Mouse (Mus musculus): ENCODE results near the gene Urb2.
A peak's percentile ranks its signal among the peaks of the same experiment; 100 is the strongest.
"Not testable (repeated sequence)": the region's sequence is repeated elsewhere in the genome, so short reads cannot be mapped to it uniquely, and the experiment has no call there.

Urb2 gene

DNA sequence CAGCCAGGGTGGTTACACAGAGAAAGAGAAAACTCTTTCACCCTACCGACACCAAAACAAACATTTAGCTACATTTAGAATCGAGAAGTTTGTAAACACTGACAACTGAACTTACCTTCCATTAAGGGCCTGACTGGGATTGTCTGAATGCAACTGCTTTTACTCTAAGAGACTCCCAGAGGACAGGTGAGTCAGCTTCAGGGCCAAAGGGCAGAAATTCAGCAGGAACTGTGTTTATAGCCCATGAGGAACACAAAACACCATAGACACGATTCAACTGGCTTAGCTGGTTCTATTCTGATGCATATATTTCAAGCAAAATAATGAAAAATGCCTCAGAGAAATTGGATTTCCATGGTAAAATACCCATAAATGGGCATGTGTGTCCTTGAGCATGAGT, 6.6 kb upstream of the Urb2 start:
- no peak for DNase-seq (ENCODE audit: low spot score)

DNA sequence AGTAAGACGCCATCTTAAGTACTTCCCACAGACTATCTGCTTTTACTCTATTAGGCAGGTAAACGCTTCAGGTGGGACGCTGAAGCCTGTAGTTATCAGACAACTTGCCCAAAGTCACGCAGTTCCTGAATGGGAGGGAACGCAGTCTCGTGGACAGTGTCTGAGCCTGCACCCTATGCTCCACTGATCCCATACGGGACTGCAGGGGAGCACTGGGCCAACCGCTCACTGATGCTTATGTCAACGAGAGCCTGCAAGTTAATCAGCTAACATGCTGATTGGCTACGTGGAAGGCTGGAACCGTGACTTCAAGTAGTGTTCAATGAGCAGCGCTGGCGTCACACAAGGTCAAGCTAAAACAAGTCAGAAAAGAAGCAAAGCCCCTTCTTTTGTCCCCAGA, 1.5 kb upstream of the Urb2 start:
- no peak for DNase-seq (ENCODE audit: low spot score)

DNA sequence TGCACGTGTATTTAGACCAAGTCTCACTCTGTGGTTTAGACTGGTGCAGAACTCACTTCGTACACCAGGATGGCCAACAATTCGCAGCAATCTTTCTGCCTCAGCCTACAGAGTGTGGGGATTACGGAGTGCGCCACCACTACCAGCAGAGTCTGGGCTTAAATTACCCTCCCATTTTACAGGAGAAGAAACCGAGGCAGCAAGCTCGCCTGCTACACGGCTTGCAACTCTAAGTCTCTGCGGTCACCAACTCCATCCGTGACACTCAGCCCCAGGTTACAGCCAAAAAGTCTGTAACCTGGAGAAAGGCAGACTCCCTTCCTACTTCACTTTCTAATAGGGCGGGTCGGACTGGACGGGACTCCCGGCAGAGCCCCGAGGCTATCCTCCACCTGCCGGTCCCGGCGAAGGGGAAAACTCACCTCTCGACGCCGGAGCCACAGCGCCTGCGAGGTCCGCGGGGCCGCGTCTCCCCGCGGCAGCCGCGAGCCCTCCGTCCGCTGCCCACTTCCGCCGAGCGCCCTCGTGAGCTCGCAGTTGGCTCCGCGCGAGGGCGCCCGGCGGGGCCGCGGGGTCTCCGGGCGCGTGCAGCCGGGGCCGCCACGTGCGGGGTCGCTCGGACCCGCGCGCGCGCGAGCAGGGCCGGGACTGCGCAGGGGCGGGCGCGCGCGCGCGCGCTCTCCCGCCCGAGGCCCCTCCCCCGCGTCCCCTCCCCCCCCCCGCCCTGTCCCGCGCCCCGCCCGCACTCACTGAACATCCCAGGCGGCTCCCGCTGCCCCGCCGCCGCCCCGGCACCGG, 670 bp upstream of the Urb2 start:
- DNase-seq (ENCODE audit: low spot score), result peak; percentile 95

DNA sequence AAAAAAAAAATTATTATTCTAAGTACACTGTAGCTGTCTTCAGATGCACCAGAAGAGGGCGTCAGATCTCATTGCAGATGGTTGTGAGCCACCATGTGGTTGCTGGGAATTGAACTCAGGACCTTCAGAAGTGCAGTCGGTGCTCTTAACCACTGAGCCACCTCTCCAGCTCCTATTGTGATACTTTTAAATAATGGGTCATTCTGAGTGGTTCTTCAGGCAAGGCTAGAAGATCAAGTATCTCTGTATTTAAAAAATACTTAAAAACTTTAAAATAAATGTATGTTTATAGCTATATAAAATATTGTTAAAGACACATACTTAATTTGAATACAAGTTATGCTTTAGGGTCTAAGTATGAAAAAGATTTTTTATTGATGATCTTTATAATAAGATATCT, 5.0 kb downstream of the Urb2 start:
- not testable (repeated sequence) for DNase-seq (ENCODE audit: low spot score)

DNA sequence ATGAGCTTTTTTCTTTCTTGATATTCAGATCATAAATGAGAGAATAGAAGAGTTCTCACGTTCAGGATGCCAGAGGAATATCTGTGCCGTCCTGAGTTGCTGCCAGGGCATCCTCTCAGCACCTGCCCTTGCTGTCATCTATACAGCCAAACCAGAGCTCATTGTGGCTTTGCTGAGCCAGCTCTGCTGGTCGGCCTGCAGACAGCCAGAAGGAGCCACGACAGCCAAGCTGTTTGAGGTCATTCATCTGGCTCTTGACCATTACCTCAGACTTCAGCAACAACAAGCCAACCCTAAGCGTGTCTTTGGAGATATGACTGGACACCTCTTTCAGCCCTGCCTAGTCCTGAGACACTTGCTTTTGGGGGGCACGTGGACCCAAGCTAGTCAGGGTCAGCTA, 6.5 kb downstream of the Urb2 start:
- DNase-seq (ENCODE audit: low spot score), result no peak

- peak; percentile 26 for DNase-seq (ENCODE audit: low spot score)
Measured at GRCm38 (mm10) chr8:124033400-124033799, 12.1 kb downstream of the Urb2 start.

DNA sequence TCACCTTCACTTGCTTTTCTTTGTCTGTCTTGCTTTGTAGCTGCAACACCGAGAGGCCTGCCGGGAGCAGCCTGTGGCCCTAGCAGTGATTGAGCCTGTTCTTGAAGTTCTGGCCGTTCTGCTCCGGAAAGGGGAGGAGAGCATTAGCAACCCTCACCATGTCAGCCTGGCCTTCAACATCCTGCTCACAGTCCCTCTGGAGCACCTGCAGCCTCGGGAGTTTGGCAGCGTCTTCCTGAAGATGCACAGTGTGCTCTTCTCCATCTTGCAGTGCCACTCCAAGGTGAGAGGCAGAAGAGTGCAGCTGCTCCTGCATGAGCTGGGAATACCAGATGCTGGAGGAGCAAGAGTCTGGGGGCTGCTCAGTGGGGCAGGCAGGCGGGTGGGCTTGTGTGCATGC, 16.8 kb downstream of the Urb2 start:
- no peak for DNase-seq (ENCODE audit: low spot score)

GRCm38 (mm10) chr8:124039351-124039750, 18.0 kb downstream of the Urb2 start:
- peak; percentile 34 for DNase-seq (ENCODE audit: low spot score)

DNA sequence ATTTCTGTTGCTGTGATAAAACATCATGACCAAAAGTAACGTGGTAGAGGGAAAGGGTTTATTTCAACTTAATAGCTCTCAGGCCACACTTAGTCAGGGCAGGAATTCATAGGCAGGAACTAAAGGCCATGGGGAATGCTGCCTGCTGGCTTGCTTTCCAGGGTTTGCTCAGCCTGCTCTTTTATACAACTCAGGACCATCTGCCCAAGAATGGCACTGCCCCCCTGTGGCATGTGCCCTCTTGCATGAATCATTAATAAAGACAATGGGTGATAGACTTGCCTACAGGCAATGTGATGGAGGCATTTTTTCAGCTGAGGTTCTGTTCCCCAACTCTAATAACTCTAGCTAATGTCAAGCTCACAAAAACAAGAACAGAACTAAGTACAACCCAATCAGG, 20.9 kb downstream of the Urb2 start:
- peak; percentile 59 for DNase-seq (ENCODE audit: low spot score)

GRCm38 (mm10) chr8:124044421-124044820, 23.1 kb downstream of the Urb2 start:
- no peak for DNase-seq (ENCODE audit: low spot score)

DNA sequence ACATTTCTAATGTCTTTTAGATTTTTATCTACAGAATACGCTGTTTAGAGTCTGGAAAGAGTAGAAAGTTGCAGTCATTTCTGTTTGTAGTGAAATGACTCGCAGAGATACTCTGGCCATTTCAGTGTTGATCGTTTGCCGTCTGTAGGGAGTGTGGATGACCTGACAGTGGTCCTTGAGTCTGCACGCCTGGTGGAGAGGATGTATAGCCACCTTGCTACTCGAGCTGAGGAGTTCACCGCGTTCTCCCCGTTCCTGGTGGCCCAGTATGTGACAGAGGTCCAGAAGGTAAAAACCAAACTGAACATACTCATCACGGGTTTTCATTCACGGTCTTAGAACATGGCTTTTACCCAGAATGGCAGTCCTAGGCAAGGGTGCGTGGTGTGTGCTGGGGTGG, 23.6 kb downstream of the Urb2 start:
- DNase-seq (ENCODE audit: low spot score), result no peak

DNA sequence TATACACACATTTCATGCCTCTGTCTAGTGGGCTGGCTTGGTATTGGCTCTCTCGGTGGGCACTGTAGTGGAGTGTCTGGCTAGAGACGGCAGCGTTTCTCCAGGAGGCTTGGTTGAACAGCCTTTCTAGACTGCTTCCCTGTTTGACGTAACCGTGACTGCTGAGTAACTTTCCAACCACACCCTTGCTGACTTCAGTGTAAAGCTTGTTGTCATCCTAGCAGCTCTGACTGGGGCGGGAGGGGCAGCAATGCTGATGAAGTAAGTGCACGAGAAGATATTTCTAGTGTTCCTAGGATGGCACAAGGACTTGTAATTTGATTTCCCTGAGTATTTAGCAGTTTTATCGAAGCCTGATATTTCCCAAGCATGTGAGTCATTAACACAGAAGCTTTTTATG, 24.5 kb downstream of the Urb2 start:
- DNase-seq (ENCODE audit: low spot score), result peak; percentile 59

GRCm38 (mm10) chr8:124052110-124052509, 30.8 kb downstream of the Urb2 start:
- DNase-seq (ENCODE audit: low spot score), result peak; percentile 79

DNA sequence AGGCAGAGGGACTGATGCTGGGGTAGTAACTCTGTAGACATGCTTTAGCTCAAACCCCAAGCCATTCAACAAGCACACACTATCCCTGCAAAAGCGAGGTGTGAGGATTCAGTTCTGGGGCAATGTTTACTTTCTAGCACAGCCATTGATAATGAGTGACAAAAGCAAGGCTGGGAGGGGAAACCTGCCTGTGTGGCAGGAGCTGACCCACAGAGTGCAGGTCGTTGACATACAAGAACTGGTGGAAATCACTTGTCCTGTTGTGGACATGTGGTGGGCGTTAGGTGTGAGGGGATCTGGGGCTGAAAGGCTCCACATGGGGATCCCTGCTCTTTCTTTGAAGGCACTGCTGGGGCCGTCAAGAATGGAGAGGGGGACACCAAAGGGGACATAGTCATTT, 31.3 kb downstream of the Urb2 start:
- no peak for DNase-seq (ENCODE audit: low spot score)

DNA sequence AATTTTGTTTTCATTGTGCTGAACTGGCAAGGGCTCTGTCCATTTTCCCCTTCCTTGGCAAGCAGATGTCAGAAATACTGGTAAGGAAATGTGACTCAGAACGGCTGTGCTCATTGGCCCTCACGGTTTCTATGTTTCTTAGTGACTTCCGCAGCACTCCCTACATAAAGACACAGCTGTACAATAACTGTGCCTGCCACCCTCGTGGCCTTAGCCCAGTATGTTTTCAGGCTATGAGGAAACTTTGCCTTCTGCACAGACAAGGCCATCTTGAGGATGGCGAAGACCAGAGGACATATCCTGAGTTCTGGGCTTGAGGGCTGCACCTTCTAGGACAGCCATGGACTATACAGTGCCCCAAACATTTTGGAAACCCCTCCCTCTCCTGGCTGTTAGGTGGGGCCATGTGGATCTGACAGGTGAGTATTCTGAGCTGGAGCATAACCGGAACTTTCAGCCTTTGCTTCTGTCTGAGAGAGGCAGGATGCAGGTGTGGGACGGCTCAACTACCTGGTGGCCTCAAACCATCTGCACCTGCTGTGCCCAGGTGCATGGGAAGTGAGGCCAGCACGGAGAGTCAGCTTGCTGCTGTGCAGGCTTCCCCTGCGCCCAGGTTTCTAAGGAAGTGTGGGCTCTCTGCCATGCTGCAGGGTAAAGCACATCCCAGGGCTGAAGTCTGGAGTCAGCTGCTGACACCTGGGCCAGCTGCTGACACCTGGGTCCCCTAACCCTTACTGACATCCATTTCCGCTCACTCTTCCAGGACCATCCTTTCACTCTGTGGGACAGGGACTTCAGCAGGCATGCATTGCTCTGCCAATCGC, 35.7 kb downstream of the Urb2 start:
- no peak for DNase-seq (ENCODE audit: low spot score)

DNA sequence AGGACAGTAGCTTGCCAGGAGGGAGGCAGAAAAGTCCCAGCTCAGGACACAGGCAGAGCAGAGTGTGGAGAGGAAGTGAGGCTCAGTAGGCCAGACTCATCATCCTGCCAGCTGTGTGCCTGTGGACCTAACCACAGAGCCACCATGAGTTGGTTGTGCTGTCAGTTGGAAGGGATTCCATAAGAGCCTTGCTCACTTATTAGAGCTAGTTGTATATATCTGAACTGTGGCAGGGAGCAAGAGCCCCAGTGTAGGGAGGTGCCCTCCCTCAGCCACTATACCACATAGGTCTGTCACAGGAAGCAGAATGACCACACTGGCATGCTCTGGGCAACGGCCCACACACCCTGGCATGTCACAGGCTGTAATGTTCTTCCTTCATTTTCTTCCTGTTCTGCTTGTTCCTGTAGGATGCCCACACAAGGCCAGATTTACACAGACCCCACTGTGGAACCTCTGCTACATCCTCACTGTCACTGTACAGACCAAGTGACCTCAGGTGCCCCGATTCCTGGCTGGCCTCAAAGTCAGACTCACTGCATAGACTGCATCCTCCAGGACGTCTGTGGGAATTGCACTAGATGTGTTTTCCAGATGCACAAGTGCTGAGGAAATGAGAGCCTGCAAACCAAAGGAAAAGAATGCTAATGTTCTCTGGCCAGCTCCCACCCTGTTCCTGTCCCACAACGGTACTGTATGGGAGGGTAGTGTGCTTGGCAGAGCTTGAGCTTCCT, 45.2 kb downstream of the Urb2 start:
- DNase-seq (ENCODE audit: low spot score), result no peak

GRCm38 (mm10) chr8:124067059-124067750, 45.9 kb downstream of the Urb2 start:
- DNase-seq (ENCODE audit: low spot score), result no peak

DNA sequence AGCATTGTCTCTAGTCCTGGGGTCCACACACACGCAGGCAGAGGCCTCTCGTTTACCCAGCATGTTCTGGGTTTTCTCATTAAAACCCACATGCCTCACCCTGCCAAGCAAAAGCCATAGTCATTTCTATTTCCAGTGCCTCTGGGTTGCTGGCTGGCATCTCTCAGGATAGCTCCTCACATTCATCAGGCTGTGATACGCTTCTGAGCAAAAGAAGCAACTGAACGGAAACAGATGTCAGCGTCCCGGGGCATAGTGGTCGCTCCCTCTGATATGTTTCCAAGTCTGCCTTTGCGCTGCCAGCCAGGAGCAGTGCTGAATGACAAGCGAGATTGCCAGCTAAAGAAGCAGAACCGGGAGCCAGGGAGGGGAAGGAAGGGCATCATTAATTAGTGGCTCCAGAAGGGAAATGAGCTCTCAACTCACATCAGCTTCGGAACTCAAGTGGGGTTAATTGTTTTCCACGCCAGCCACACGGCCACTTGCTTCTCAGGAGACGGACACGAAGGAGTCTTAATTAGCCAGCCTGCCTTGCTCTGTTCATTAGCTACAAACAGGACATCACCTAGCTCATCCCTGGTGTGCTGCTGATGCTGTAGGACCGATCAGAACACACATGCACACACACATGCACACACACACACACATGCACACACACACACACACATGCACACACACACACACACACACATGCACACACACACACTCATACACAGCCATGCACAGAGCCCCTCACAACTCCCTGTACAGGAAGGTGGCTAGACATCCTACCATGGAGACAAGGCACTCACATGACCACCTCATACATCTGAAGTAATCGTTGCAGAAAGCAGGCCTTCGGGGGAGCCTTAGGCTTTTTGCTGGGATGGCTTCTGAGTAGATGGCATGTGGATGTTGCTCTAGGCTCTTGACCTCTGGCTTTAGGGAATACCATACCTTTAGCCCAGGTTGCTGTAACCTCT, 49.3 kb downstream of the Urb2 start:
- DNase-seq (ENCODE audit: low spot score), result peak; percentile 83

GRCm38 (mm10) chr8:124075977-124076376, 54.7 kb downstream of the Urb2 start:
- no peak for DNase-seq (ENCODE audit: low spot score)

- DNase-seq (ENCODE audit: low spot score), result no peak
Measured at GRCm38 (mm10) chr8:124076416-124076815, 55.1 kb downstream of the Urb2 start.

DNA sequence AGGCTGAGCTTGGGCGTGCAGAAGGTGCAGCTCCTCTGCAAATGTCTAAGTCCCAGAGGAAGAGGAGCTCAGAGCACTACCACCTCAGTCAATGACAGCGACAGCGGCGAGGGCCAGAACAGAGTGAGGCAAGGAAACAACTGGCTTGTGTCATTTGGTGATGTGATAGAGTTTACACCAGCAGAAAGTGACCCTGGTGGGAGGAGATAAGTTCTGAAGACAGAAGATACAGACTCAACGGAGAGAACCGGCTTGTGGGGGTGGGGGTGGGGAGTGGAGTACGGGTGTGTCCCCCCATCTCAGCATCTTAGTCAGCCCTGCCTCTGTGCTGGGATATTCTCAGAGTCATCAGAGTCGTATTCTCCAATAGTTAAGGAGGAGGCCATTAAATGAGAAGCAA, 56.1 kb downstream of the Urb2 start:
- DNase-seq (ENCODE audit: low spot score), result no peak
